Mouse (Mus musculus) hindbrain, embryonic 15.5 days (tissue): ENCODE results near the gene Gga1. TPM values are rescaled to one million over a fixed set of nuclear protein-coding genes. Genes with fewer than 3 reads are reported as not detected.
"Not testable (repeated sequence)": the region's sequence is repeated elsewhere in the genome, so short reads cannot be mapped to it uniquely, and the experiment has no call there.

ENCODE experiments used
- ATAC-seq: fragments of 200-750 bp; cut with Nextera tagmentation; 2 replicates; pipeline ENCODE4 v1.8.0; 2017; ENCODE audit warnings: low read depth, moderate number of reproducible peaks, moderate TSS enrichment; ENCODE audit not compliant: low FRiP score
- H3K27ac ChIP-seq: fragments of 300-500 bp; sonication (generic); replicated peaks from 2 replicates; pipeline ENCODE4 v1.5.1; 2015; ENCODE audit warnings: mild to moderate bottlenecking, inconsistent platforms
- H3K27me3 ChIP-seq: fragments of 300-500 bp; sonication (generic); 2 replicates; pipeline ENCODE4 v1.6.1; 2015; ENCODE audit warnings: control low read depth, inconsistent platforms
- H3K36me3 ChIP-seq: fragments of 300-500 bp; sonication (generic); 2 replicates; pipeline ENCODE4 v1.6.1; 2015; ENCODE audit warnings: control low read depth, inconsistent platforms
- H3K4me1 ChIP-seq: fragments of 300-500 bp; sonication (generic); replicated peaks from 2 replicates; pipeline ENCODE4 v1.6.1; 2015; ENCODE audit warnings: control low read depth, inconsistent platforms
- H3K4me2 ChIP-seq: fragments of 300-500 bp; sonication (generic); 2 replicates; pipeline ENCODE4 v1.6.1; 2015; ENCODE audit warnings: moderate library complexity, mild to moderate bottlenecking, inconsistent platforms
- H3K4me3 ChIP-seq: fragments of 300-500 bp; sonication (generic); 2 replicates; pipeline ENCODE4 v1.5.1; 2015; ENCODE audit warnings: mild to moderate bottlenecking, inconsistent platforms
- H3K9ac ChIP-seq: fragments of 300-500 bp; sonication (generic); 2 replicates; pipeline ENCODE4 v1.6.1; 2015; ENCODE audit warnings: inconsistent platforms
- H3K9me3 ChIP-seq: fragments of 300-500 bp; sonication (generic); 2 replicates; pipeline ENCODE4 v1.6.1; 2016; ENCODE audit warnings: control low read depth, inconsistent platforms
- WGBS: fragments of 180-500 bp; shearing (Covaris S2); methylation state at CpG from one replicate; pipeline ENCODE4 v1.1.7; 2015; 5-methylcytosine and 5-hydroxymethylcytosine counted together
- polyA plus RNA-seq: library from polyadenylated mRNA; unstranded; fragments of >200 nt; fragmentation: Nextera tagmentation; extraction: Ambion mirVana; gene quantifications from 2 replicates; pipeline ENCODE4 v1.2.1, GENCODE M21; 2015

Gga1 gene
- polyA plus RNA-seq, 1 experiment from 2014 or later = 51.9 TPM

GRCm38 (mm10) chr15:78868398-78868797 lies 8.6 kb upstream of the Gga1 start:
- Histone ChIP-seq H3K36me3 (no peaks in the 10 kb centered on the region), H3K9me3 (no peaks in the 10 kb centered on the region), H3K27me3 (no peaks in the 10 kb centered on the region), H3K9ac (no peak overlapping the region), H3K4me3 (no peak overlapping the region), H3K4me2 (peak overlapping the region; percentile 14; the same call in 1 of the 2 replicates), H3K4me1 (0 out of 2 replicates have a peak, but pooled peaks cover 5% of the 10 kb centered on the region), H3K27ac (peak overlapping the region; percentile 74)
- WGBS = 30% methylated on average over 9 of the region's 9 CpGs
- peak; percentile 76 for ATAC-seq

- H3K9ac ChIP-seq = no peak overlapping the region
- H3K9me3 ChIP-seq = no peaks in the 10 kb centered on the region
- no peak overlapping the region for H3K4me3 ChIP-seq
- H3K4me1 ChIP-seq = 0 out of 2 replicates have a peak, but pooled peaks cover 5% of the 10 kb centered on the region
- H3K36me3 ChIP-seq = no peaks in the 10 kb centered on the region
- H3K4me2 ChIP-seq = peak overlapping the region; percentile 14; the same call in 1 of the 2 replicates
- H3K27me3 ChIP-seq = no peaks in the 10 kb centered on the region
- 29% methylated on average over 7 of the region's 7 CpGs for WGBS
- peak overlapping the region; percentile 74 for H3K27ac ChIP-seq
- peak; percentile 71 for ATAC-seq
Observed at GRCm38 (mm10) chr15:78868826-78869233, 8.2 kb upstream of the Gga1 start.

- no peak for ATAC-seq
- no peak overlapping the region for H3K4me3 ChIP-seq
- no peaks in the 10 kb centered on the region for H3K27me3 ChIP-seq
- H3K4me1 ChIP-seq = 0 out of 2 replicates have a peak, but pooled peaks cover 5% of the 10 kb centered on the region
- no peak overlapping the region for H3K9ac ChIP-seq
- H3K27ac ChIP-seq = no peak overlapping the region
- 28% methylated on average over 6 of the region's 6 CpGs for WGBS
- no peaks in the 10 kb centered on the region for H3K9me3 ChIP-seq
- H3K36me3 ChIP-seq = no peaks in the 10 kb centered on the region
- no peak overlapping the region for H3K4me2 ChIP-seq
Observed at GRCm38 (mm10) chr15:78869775-78870174, 7.2 kb upstream of the Gga1 start.

GRCm38 (mm10) chr15:78872021-78872608 lies 4.9 kb upstream of the Gga1 start:
- Histone ChIP-seq H3K4me3 (no peak overlapping the region), H3K4me1 (peaks cover 20% of the 10 kb centered on the region), H3K36me3 (no peaks in the 10 kb centered on the region), H3K4me2 (no peak overlapping the region), H3K27ac (no peak overlapping the region), H3K9ac (no peak overlapping the region), H3K27me3 (no peaks in the 10 kb centered on the region), H3K9me3 (no peaks in the 10 kb centered on the region)
- no peak for ATAC-seq
- WGBS = 54% methylated on average over 5 of the region's 5 CpGs

- 48% methylated on average over 13 of the region's 13 CpGs for WGBS
- H3K4me1 ChIP-seq = peaks cover 26% of the 10 kb centered on the region
- no peak for ATAC-seq
- H3K9me3 ChIP-seq = no peaks in the 10 kb centered on the region
- H3K9ac ChIP-seq = no peak overlapping the region
- H3K27me3 ChIP-seq = no peaks in the 10 kb centered on the region
- no peaks in the 10 kb centered on the region for H3K36me3 ChIP-seq
- no peak overlapping the region; the same call in 1 of the 2 replicates for H3K27ac ChIP-seq
- H3K4me3 ChIP-seq = no peak overlapping the region
- H3K4me2 ChIP-seq = no peak overlapping the region
Observed at GRCm38 (mm10) chr15:78873803-78874435, 3.1 kb upstream of the Gga1 start.

GRCm38 (mm10) chr15:78874989-78875388 lies 2.0 kb upstream of the Gga1 start:
- Histone ChIP-seq H3K9me3 (no peaks in the 10 kb centered on the region), H3K4me1 (peaks cover 31% of the 10 kb centered on the region), H3K27me3 (no peaks in the 10 kb centered on the region), H3K27ac (peak overlapping the region; percentile 100; the same call in 1 of the 2 replicates), H3K4me2 (no peak overlapping the region), H3K4me3 (no peak overlapping the region), H3K9ac (no peak overlapping the region), H3K36me3 (no peaks in the 10 kb centered on the region)
- no peak for ATAC-seq
- WGBS = 84% methylated on average over 8 of the region's 8 CpGs

- H3K4me2 ChIP-seq = peak overlapping the region; percentile 75
- no peaks in the 10 kb centered on the region for H3K9me3 ChIP-seq
- H3K9ac ChIP-seq = peak overlapping the region; percentile 87
- no peaks in the 10 kb centered on the region for H3K27me3 ChIP-seq
- no peaks in the 10 kb centered on the region for H3K36me3 ChIP-seq
- ATAC-seq = no peak
- H3K27ac ChIP-seq = peak overlapping the region; percentile 100
- WGBS = 82% methylated on average over 5 of the region's 5 CpGs
- H3K4me3 ChIP-seq = peak overlapping the region; percentile 90
- peaks cover 31% of the 10 kb centered on the region for H3K4me1 ChIP-seq
Observed at GRCm38 (mm10) chr15:78875537-78875936, 1.5 kb upstream of the Gga1 start.

- H3K4me1 ChIP-seq = peaks cover 31% of the 10 kb centered on the region
- WGBS = 3% methylated on average over 17 of the region's 17 CpGs
- H3K4me3 ChIP-seq = peak overlapping the region; percentile 90
- H3K36me3 ChIP-seq = no peaks in the 10 kb centered on the region
- ATAC-seq = peak; percentile 20; the same call in 1 of the 2 replicates
- H3K27me3 ChIP-seq = no peaks in the 10 kb centered on the region
- peak overlapping the region; percentile 75 for H3K4me2 ChIP-seq
- no peaks in the 10 kb centered on the region for H3K9me3 ChIP-seq
- peak overlapping the region; percentile 100 for H3K27ac ChIP-seq
- peak overlapping the region; percentile 87 for H3K9ac ChIP-seq
Observed at GRCm38 (mm10) chr15:78876258-78876696, 713 bp upstream of the Gga1 start.

- H3K9me3 ChIP-seq = no peaks in the 10 kb centered on the region
- H3K4me2 ChIP-seq = peak overlapping the region; percentile 75
- H3K4me1 ChIP-seq = peaks cover 31% of the 10 kb centered on the region
- peaks cover 10% of the 10 kb centered on the region; the same call in 1 of the 2 replicates for H3K36me3 ChIP-seq
- H3K4me3 ChIP-seq = peak overlapping the region; percentile 90
- no peak; the same call in 1 of the 2 replicates for ATAC-seq
- H3K27ac ChIP-seq = peak overlapping the region; percentile 100
- WGBS = 2% methylated on average over 16 of the region's 17 CpGs
- H3K9ac ChIP-seq = peak overlapping the region; percentile 87
- H3K27me3 ChIP-seq = no peaks in the 10 kb centered on the region
Observed at GRCm38 (mm10) chr15:78877810-78878390, 910 bp downstream of the Gga1 start.

GRCm38 (mm10) chr15:78878792-78879516 lies 2.0 kb downstream of the Gga1 start:
- Histone ChIP-seq H3K4me2 (peak overlapping the region; percentile 75), H3K36me3 (peaks cover 20% of the 10 kb centered on the region; the same call in 1 of the 2 replicates), H3K4me1 (peaks cover 31% of the 10 kb centered on the region)
- H3K4me3 ChIP-seq, H3K27ac ChIP-seq, ATAC-seq, H3K9ac ChIP-seq, H3K27me3 ChIP-seq, H3K9me3 ChIP-seq: not testable (repeated sequence)
- 76% methylated on average over 7 of the region's 7 CpGs for WGBS

GRCm38 (mm10) chr15:78880432-78880831 lies 3.4 kb downstream of the Gga1 start:
- H3K9me3 ChIP-seq = no peaks in the 10 kb centered on the region
- H3K4me2 ChIP-seq = no peak overlapping the region
- H3K36me3 ChIP-seq = peaks cover 30% of the 10 kb centered on the region
- H3K4me3 ChIP-seq = no peak overlapping the region
- H3K27ac ChIP-seq = no peak overlapping the region
- H3K9ac ChIP-seq = no peak overlapping the region
- 96% methylated on average over 8 of the region's 8 CpGs for WGBS
- peaks cover 27% of the 10 kb centered on the region for H3K4me1 ChIP-seq
- no peak for ATAC-seq
- no peaks in the 10 kb centered on the region for H3K27me3 ChIP-seq
